Mouse (Mus musculus): ENCODE data around the gene Pbx2.
A peak's percentile ranks its signal among the peaks of the same experiment; 100 is the strongest.

Pbx2 gene

DNA sequence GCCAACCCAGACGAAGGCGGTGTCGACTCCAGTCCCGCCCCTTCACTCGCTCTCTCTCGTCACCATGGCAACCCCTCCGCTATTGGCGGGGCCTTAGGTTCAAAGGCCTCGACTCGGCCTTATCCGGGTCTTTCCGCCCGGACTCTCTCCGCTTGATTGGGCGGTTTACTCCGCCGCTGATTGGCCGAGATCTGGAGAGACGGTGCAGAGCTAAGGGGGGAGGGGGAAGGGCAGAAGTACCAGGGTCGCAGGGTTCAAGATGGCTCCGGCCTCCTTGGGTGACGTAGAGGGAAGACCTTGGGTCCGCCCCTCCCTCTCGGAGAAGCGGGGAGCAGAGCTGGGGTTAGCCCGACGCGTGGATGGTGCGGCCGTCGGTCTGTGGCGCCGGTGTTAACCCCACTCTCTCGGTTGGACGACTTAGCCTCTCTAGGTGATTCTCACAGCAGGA is 13.0 kb downstream of the Pbx2 start, which contains the start of gene Agpat1:
Agpat1 (plus strand) TSS at position 202 of the 448 bp plus-strand sequence.
- peak; percentile 98 for DNase-seq (ENCODE audit: low spot score in 2 of 2)

DNA sequence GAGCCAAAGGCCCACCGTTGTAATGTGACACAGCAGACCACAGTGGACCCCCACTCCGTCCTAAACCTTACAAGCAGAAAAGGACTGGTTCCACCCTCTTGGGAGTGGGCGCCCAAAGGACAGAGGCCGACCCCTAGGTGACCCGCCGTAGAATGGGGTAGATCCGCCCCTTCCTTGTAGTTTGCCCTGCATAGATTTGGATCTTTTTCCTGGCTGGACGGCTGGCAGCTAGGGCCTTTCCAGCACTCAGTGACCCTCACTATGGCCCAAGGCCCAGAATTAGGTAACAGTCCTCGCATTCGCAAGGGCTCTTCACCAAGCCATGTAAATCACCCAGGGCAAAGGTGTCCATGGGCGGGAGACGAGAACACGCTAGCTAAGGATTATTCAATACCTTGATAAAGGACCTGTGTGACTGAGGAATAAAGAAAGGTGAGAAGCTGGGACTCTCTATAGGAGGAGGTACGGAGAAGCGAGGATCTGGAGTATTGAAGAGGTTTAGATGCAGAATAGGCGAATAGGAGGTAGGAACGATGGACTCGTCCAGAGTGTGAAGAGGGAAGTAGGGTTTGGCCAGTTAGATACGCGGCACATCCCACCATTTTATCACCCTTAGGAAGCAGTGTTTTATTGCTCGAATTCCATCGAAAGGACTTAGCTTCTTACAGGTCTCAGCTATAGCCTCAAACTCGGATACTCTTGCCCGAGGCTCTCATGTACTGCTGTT is 13.6 kb downstream of the Pbx2 start:
- no peak for DNase-seq (ENCODE audit: low spot score in 2 of 2)

DNA sequence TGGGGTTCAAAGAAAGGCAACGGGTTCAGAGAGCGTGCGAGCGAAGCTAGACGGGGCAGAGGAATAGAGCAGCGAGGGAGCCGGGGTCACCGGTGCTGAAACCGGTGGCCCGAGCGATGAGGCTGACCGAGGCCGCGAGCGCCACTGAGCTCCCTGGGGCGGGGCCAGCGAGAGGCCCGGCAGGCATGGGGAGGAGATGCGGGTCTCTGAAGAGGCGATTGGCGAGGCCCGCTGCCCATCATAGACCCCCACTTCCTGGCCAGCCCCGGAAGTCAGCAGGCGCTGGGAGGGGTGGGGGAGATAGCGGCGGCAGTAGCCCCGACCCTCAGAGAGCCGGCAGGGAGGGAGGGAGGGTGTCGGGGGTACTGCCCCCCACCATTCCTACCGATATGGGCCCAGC is 14.5 kb downstream of the Pbx2 start:
- DNase-seq (ENCODE audit: low spot score in 2 of 2) = peak; percentile 88 to 91

DNA sequence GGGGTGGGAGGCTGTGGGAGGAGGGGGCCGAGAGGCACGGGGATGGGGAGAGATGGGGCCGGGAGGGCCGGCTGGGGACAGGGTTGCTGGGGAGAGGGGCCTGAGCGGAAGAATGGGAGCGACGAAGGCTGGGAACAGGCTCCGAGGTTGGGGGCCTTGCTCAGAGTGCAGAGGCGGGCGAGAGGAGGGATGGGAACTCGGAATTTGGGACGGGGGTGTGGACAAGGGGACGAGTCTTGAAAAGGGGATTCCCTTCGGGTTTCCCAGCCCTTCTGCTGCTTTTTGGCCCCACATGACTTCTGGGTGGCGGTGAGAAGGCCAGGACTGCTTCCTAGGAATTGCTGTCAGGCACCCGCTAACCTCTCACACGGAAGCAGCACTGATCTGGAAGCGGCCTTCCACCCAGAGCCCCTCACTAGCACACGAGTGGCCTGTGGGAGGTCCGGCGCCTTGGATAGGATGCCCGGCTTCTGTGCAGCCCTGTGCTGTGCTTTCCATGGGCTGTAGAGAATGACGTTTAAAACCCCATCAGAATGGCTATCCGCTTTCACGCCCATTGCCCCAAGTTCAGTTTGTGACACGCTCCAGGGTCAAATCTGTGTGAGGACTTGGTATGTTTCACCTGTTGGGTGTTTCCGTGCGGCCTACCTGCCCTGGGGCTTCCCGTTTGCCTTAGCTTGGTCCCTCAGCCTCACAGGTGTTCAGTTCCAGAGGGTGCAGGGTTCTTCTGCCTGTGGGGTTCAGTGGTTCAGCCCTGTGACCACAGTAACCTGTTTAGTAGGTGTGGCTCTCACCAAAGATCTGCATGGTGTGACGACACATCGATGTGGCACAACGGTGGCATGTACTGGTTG is 15.3 kb downstream of the Pbx2 start:
- DNase-seq (ENCODE audit: low spot score in 2 of 2) = no peak

DNA sequence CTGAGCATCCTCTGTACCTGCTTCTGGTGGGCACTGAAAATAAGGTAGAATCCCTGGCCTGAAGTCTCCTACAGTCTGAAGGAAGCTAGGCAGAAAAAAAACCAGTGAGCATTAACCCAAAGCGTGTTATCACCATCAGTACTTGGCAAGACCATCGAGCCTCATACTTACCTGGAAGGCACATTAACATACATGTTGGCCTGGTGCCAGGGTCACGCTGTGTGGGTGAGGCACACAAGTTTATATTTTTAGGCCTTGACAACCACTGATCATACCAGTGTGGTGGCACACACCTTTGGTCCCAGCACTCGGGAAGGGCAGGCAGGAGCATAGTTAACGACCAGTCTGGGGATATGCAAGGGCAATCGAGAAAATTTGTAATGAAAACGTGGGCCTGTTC is 16.9 kb downstream of the Pbx2 start:
- DNase-seq (ENCODE audit: low spot score in 2 of 2) = no peak

DNA sequence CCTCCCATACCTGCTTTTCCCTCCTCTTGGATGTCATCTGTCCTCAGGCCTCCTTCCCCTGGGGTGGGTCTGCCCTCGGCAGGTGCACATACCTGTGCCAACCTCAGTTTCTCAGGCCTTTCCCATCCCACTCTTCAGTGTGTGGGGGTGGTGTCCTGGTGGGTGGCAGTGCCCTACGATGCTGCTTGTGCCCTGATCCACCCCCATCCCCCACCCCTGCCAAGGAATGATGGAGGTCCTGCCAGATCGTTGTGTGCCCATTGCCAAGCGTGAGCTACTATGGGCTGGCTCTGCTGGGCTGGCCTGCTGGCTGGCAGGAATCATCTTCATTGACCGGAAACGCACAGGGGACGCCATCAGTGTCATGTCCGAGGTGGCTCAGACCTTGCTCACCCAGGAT is 20.0 kb downstream of the Pbx2 start:
- DNase-seq (ENCODE audit: low spot score in 2 of 2) = no peak

DNA sequence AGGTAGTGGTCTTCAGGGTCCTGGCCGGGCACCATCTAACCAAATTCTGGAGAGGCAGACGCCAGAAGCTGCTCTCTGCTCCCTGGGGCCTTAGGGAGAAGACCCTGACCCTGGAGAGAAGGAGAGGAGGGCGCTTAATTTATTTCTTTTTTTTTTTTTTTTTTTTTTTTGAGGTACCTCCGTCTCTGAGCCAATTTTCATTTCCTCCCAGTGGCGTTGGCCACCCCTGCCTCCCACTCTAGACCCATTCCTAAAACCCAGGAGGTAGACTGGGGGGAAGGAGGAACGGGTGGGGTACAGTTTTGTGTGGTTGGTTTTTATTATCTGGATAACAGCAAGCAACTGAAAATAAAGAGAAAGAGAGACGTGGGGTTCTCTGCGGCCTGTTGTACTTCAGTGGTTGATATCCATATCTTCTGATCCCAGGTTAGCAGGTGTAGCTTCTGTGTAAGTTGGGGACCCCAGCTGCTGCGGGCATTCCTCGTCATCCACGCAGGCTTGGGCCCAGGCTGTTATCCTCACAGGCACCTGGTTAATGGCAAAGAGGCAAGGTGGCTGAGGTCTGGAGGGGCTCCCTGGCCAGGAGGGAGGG is 22.1 kb downstream of the Pbx2 start:
- no peak for DNase-seq (ENCODE audit: low spot score in 2 of 2)

DNA sequence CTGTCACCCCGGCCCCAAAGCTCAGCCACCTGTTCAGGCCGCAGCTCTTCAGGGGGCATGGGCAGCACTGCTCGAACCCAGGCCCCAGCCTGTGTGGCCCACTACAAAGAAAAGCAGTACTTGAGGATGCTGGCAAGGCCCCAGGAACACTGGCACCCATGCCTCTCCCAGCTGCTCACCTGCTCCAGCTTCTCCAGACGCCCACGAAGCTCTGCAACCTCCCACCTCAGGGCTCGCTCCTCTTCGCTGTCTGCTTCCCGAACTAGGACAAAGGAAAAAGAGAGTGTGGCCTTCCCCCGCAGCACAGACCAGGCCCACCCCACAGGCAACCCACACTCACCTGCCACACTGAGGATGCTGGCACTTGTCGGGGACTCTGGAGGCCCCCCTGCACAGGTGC is 22.8 kb downstream of the Pbx2 start:
- no peak for DNase-seq (ENCODE audit: low spot score in 2 of 2)

DNA sequence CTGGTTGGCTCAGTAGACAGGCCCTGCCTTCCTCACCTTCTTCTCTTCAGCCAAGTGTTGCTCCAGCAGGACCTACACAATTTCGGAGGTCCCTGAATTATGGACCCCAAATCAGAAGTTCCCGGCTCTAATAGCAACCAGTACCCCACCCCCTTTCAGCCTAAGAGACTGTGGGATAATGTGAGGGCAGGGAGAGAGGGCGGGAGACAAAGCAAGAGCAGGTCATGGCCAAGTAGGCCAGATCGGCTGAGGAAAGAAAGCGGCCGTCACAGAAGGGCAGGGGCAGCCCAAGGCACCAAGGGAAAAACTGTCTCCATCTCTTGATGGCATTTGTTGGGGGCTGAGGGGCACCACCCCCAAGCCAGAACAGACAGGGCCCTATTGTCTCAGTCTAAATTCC is 24.8 kb downstream of the Pbx2 start, which contains the start of gene Egfl8:
Egfl8 (minus strand) TSS at position 101 of the 400 bp plus-strand sequence.
- DNase-seq (ENCODE audit: low spot score in 2 of 2) = no peak

DNA sequence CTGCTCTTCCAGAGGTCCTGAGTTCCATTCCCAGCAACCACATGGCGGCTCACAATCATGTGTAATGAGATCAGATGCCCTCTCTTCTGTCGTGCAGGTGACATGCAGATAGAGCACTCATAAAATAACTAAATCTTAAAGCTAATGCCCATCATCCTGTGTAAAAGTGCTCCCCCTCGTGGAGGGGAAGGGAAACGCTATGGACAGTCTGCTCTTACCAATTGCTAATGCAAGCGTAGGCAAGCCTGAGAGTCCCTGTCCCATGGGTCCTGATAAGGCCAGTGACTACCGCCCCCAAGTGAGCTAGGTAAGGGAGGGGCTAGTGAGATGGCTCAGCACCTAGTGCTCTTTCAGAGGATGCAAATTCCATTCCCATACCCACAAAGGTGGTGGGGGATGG is 27.9 kb downstream of the Pbx2 start:
- DNase-seq (ENCODE audit: low spot score in 2 of 2) = peak; percentile 74 to 81

DNA sequence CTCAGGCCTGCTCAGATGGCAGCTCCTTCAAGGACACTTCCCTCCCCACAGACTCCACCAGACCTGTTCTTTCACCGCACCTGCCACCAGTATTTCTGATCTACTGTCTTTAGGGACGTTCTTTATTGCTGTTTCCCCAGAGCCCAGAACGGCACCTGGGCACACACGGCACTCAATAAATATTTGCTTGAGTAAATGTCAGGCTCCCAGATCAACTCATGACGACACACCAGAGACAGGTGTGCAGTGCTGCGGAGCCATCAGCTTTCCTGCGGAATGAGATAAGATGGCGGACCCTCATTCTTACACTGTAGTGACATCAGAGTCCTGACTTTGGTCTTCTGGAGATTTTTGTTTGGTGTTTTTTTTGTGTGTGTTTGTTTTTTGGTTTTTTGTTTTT is 29.9 kb downstream of the Pbx2 start:
- no peak for DNase-seq (ENCODE audit: low spot score in 2 of 2)

DNA sequence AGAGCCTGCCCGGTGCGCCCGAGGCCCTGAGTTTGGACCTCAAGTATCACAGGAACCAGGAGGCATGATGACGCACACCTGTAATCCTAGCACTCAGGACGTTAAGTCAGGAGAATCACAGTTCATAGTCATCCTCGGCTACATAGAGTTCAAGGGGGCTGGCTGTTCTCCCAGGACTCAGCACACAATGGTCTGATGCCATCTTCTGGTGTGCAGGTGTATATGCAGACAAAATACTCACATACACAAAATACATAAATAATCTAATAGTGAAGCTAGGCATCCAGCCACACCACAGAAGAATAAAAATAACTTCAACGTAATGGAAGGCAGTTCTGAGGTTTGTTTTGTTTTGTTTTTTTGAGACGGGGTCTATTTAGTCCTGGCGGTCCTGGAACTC is 32.1 kb downstream of the Pbx2 start:
- DNase-seq (ENCODE audit: low spot score in 2 of 2) = no peak

DNA sequence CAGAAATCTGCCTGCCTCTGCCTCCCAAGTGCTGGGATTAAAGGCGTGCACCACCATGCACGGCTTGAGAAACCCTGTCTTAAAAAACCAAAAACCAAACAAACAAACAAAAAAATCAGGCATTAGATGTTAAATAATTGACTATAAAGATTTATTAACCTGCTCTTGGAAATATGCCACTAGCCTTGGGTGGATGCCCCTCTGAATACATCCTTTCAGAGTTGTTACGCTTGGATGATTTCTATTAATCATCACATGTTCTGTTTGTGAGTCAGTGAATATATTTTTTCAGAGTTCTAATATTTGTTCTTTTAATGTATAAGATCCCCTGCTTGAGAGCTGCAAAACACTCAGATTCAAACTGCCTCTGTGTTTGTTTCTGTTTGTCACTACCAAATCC is 33.9 kb downstream of the Pbx2 start:
- DNase-seq (ENCODE audit: low spot score in 2 of 2) = no peak

DNA sequence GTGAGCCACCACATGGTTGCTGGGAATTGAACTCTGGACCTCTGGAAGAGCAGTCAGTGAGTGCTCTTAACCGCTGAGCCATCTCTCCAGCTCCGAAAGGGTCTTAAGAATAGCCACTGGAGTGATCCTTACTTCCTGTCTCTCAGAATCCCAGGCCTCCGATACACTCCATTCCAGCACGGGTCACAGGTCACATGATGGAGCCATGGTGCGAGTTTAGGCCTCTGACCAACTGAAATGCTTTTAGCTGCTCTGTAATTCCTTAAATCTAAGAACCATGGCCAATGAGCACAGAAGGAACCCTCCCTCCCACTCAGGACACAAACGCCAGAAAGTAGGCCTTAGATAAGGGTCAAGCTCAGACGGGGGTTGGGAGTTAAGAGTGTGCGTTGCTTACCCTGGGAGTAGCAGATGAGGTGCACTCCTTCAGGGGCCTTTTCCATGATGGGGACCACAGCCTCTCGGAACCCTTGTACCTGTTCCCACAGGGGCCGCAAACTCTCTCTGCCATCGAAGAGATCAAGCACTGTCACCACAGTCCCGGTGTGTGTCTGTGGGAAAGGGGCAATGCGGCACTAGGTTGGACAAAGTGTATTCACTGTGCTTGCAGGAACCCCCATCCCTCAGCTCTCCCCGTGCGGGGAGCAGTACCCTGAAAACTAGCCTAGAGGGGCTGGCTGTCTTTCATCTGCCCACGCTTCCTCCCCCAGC is 35.2 kb downstream of the Pbx2 start:
- DNase-seq (ENCODE audit: low spot score in 2 of 2) = no peak

DNA sequence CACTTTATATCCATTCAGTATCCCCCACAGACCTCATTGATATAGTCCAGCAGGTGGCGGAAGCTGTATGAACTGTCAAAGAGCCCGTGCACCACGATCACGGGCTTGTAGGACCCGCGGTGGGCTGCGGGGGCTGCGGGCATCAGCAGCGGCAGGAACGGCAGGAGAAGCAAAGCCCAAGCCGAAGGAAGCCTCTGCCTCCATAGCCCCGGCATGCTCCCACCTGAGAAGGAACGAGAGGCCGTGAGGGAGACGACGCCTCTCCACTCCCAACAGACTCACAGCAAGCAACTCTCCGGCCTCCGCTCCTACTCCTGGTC is 35.7 kb downstream of the Pbx2 start:
- peak in 1 of 2 experiments; percentile 35 for DNase-seq (ENCODE audit: low spot score in 2 of 2)

DNA sequence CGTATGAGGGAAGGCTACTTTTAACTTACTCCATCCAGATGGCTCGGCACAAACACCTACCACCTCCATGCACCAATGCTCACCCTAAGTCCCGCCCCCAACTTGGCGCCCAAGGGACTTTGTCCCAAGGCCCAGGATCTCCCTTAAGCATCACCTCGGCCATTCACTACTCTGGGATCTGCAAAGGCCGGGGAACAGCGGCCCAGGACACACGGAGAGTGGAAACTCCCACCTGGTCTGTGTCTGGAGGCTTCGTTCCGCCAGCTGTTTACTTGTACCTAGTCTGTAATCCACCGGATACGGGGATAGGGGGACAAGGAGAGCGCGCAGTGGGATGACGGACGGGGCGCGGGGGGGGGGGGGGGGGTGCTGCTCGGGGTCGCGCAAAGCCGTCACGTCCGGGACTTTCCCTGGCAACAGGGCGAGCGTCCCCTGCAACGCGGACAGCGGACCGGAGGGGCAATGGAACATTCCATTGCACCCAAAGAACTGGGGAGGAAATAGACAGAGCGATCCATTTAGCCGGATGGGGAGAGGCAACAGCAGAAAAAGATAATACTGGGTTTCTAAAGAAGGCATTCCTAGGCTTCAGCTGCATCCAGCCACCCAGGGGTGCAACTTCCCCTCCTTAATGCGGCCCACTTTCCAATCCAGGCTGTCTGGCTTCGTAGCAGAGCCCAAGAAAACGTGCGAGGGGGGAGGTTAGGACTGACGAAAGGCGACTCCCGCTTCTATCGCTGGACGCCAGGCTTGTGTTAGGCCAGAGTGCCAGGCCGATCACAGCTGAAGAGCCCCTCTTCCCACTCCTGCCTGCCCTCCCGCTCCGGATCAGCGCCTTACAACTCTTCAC is 36.3 kb downstream of the Pbx2 start:
- peak; percentile 67 to 73 for DNase-seq (ENCODE audit: low spot score in 2 of 2)

DNA sequence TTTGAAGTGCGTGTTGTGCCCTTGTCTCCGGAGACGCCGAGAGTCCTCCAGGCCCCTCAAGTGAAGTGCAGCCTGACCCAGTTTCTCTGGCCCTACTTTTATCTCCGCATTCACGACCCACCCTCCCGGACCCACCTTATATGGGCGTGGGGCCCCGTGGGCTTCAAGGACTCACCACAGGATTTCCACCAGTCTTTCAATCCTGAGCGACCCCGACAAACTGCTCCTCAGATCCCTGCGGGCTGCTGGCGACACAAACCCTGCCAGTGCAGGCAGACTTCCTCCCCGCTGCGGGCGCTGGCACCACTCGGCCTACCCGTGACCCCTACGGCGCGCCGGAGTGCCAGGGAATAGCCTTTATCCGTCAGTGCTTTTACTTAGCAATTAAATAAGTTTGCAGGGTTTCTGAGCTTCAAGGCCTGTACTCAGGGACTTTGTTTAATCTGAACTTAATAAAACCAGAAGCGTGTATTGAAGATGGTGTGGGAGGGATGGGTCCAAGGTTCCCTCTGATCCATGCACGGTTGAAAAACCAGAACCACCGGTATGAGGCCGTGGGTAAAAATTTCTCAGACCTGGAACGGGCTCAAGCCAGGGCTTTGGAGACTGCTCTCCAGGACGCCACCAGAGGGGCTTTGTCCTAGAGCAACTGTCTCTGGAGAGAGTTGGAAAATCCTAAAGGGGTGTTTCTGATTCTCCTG is 37.0 kb downstream of the Pbx2 start, which contains the start of gene Ppt2:
Ppt2 (minus strand) TSS at position 568 of the 701 bp plus-strand sequence.
- no peak for DNase-seq (ENCODE audit: low spot score in 2 of 2)

DNA sequence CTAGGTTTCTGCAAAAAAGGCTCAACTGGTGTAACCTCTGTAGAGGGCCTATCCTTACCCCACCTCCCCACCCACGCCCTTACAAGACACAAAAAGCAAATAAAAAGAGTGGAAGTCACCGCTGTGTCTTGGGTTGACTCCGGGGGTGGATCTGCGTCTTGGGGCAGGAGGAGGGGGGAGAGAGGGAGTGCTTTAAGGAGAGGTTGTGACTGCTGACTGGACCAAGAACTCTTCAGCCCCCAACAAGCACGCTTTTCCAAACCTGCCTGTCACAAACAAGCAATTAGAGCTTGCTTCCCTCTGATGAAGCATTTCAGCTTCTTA is 37.5 kb downstream of the Pbx2 start:
- no peak for DNase-seq (ENCODE audit: low spot score in 2 of 2)

DNA sequence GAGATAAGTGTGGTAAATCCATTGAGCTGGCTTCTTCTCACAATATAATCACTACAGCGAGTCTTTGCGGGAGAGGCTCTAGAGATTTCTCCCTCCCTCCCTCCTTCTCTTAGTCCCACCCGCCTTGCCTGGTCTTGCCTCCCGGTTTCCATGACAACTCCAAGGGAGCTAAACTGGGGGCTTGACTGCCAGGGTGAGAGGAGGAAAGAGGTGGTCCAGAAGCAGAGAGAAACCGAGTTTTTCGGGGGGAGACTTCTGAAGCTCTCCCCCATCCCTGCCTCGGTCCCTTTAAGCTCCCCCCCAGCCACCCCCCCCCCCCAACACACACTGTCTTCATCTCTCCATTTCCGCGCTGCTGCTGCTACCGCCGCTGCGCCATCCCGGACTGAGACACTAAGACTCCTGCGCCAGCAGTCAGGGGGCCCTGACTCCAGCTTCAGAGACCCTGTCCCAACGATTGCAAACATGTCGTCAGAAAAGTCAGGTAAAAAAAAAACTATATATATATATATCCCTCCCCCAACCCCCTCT is 38.2 kb downstream of the Pbx2 start, which contains the start of gene Prrt1:
Prrt1 (plus strand) TSS at position 313 of the 531 bp plus-strand sequence.
- DNase-seq (ENCODE audit: low spot score in 2 of 2) = no peak

Measured in natural killer cell, adult 2 months (primary cell).